Mouse (Mus musculus): ENCODE data around the gene Sema6d. TPM values are rescaled to one million over a fixed set of nuclear protein-coding genes. Genes with fewer than 3 reads are reported as not detected.

The Sema6d gene
- polyA plus RNA-seq (2015; fragmentation: Illumina TruSeq; extraction: RNeasy Lipid Tissue Mini Kit (QIAGEN cat#74804); ENCODE audit: insufficient read depth, low replicate concordance): 42.3 TPM

GRCm38 (mm10) chr2:124089813-124090230, at the start of gene Sema6d:
Gene Sema6d (plus strand): TSS chr2:124089969.

